Mouse (Mus musculus): ENCODE measurements around the gene Nudt5.
"Not testable (repeated sequence)": the region's sequence is repeated elsewhere in the genome, so short reads cannot be mapped to it uniquely, and the experiment has no call there.

The Nudt5 gene

DNA sequence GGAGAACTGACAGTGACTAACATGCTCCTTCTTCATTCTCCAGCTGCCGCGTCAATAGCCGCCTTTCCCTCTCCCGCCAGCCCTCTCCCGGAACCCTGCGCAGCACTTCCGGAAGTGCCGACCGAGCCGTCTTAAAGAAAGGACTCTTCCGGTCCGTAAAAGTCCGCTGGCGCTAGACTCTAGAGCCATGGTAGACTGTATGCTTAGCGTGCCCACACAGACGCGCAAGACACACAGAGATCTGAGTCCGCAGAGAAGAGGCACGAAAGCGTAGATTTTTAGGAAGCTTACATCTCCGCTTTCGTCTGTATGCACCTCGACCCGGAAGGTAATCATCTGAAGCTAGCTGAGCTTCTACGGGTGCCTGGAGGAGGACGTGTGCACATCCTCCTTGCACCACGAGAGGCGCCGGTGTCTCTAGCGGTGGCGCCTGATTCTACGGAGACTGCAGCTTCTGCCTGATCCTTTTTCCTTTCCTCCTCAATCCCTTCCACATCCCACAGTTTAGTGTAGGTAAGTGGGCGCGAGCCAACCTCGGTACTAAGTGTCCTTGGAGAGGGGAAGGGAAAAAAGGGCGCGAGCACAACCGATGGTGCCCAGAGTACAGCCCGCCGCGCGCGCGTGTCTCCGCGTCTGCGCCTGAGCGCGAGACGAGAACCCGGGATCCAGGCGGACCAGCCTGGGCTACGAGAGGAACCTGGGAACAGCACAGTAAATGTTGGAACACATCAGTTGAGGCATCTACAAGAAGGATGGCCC lies at the start of gene Nudt5, which contains the start of gene Cdc123:
TSS of gene Nudt5 (plus strand) at position 147 of the 759 bp plus-strand sequence.
TSS of gene Cdc123 (minus strand) at position 292 of the 759 bp plus-strand sequence.
- DNase-seq (ENCODE audit: low read depth) = peak; percentile 81

GRCm38 (mm10) chr2:5797816-5798672 lies 46.8 kb upstream of the Nudt5 start:
- DNase-seq (ENCODE audit: low read depth) = no peak

DNA sequence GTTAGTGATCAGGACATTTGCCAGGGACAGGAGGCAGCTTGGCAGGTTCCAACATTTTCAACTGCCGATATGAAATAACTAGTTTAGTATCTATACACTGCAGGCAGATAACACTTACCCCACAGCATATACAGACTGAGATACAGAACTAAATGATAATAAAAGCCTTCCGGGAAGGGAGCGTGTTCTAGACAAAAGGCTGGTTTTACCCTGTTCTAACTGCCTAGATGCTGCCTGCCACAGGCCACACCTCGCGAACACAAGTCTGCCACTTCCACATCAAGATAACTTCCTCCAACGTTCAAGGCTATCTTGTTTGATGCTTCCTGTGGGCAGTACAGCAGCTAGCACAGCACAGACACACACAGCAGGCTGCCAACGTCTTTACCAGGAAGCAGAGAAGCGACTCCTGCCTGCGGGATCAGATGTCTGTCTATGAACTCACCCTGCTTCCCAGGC lies 43.6 kb upstream of the Nudt5 start:
- DNase-seq (ENCODE audit: low read depth) = no peak

DNA sequence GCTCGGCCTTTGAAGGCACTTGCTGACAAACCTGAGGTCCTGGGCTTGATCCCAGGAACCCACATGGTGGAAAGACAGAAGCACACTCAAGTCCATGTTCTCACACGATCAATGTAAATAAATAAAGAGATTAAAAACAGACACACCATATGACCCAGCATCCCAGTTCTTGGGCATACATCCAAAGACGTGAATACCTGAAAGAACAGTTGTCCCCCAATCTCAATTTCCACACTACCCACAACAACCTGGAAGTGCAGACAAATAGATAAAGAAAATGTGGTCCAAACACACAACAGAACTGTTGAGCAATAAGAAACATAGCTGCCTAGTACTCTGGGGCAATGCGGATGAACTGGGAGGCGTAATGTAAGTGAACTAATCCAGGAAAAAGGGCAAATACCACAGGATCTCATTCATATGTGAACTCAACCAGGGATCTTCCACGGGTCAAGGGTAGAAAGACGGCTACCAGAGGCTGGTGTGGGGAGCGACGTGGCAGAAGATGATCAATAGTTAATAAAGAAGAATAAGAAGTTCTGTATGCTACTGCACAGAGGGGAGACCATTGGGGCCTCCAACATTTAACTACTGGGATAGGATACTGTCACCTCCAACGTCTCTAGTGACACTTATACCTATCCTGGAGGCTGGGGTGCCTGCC lies 42.8 kb upstream of the Nudt5 start:
- DNase-seq (ENCODE audit: low read depth) = no peak

GRCm38 (mm10) chr2:5804440-5805045 lies 40.3 kb upstream of the Nudt5 start:
- DNase-seq (ENCODE audit: low read depth) = no peak

GRCm38 (mm10) chr2:5805228-5805627 lies 39.6 kb upstream of the Nudt5 start:
- no peak for DNase-seq (ENCODE audit: low read depth)

DNA sequence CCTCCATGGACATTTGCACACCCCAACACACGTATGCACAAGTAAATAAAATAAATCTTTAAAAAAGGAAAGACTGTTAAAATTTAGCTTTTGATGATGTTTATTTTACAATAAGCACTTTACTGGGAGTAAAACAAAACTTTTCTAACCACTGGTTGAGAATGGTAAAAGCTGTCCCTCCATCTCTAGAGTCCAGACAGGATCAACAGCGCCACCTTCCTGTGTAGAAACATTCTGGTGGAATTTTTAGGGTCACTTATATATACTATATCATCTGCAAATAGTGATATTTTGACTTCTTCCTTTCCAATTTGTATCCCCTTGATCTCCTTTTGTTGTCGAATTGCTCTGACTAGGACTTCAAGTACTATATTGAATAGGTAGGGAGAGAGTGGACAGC lies 38.6 kb upstream of the Nudt5 start:
- DNase-seq (ENCODE audit: low read depth) = not testable (repeated sequence)

DNA sequence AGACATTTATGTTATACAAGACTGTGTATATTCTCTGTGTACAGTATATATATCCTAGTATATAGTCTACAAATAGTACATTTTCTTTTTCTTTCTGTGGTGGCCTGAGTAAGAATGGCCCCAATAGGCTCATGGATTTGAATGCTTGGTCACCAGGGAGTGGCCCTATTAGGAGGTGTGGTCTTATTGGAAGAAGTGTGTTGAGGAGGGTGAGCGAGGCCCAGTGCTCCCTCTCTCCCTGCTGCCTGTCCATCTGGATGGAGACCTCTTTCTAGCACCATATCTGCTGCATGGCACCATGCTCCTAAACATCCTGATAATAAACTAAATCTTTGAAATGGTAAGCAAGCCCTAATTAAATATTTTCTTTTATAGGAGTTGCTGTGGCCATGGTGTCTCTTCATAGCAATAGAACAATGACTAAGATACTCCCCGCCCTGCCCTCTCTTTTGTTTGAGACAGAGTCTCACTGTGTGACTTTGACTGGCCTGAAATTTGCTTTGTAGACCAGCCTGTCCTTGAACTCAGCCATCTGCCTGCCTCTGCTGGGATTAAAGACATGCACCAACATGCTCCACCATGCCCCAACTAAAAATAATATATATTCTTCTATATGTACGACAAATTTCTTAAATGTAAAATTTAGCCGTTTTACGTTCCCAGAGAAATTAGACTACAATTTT lies 34.6 kb upstream of the Nudt5 start:
- DNase-seq (ENCODE audit: low read depth) = no peak

DNA sequence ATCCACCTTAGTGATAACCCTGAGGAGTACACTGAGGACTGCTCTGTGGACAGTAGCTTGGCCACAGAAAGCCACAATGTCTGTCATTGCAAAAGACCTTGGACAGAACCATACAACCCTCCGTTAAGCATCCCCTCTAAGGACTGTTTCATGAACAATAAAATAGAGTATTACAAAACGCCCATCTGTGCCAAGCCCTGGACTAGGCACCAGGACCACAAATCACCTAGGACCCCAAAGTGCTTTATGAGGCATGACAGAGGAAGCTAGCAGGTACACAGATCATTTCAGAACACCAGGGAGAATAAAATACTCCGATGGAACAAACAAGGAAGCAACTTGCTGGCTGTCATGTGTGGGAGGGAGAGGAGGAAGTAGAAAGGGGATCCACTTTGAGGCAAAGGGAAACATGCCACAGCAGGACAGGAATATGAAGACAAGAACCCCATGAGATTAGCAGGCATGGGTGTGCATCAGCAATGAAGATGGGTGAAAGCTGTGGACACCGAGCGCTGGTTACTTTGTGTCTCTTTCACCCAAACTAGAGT lies 33.5 kb upstream of the Nudt5 start:
- DNase-seq (ENCODE audit: low read depth) = no peak

DNA sequence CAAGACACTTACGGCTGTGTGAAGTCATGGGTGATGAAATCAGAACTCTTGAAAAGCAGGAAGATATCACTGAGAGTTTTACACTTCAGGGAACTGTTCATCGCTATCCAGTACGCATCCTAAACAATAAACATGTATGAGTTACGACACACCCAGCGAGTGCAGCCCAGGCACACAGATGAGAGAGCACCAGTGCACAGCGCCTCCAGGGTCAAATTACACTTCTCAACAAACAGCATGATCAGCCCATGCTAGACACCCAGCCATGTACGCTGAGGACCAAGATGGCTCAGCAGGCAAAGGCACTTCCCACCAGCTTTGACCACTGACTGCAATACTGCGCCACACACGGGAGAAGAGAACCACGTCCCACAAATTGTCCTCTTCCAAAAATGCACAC lies 23.6 kb upstream of the Nudt5 start:
- DNase-seq (ENCODE audit: low read depth) = no peak

DNA sequence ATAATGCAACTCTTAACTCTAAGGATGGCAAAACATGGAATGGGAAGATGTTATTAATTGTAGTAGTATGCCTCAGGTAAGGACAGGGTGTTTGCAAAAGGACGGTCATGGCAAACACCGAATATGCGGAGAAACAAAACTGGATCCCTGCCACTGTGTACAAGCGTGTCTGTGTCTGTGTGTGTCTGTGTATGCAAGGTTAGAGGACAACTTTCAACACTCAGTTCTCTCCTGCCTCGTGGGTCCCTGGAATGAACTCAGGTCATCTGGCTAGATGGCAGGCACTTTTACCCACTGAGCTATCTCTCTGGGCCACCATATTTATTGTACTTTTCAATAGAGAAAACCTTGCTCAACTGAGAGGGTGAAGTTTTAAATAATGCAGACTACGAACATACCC lies 22.4 kb upstream of the Nudt5 start:
- no peak for DNase-seq (ENCODE audit: low read depth)

DNA sequence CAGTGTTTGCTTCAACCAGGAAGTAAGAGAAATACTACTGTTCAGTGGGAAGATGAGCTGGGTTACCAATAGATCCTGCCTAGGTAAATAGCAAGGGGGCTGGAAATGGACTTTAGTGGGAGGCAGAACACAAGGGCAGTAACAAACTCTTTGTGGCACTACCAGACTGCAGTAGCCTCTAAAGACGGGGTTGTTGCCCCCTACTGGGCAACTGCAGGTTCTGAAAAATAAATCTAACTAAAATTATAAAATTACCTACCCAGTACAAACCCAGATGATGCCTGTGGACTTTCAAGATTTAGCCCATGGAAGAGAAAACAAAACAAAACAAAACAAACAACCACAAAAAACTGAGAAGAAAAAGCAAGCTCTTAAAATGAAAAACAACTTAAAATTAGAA lies 20.6 kb upstream of the Nudt5 start:
- DNase-seq (ENCODE audit: low read depth) = no peak

DNA sequence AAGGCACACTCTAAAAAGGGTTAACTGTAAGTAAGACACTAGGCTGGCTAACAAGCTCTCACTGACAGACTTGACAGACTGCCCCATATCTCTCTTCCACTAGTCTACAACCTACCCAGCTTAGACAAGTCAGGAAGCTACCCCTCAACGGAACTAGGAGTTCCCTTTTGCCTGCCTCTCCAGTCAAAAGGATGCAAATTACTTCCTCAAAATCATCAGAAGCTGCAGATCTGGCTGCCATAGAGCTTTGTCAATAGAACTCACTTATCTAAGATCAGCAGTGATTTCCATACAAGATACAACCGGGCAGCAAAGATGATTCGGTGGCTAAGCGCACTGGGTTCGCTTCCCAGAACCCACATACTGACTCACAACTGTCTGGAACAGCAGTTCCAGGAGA lies 20.1 kb upstream of the Nudt5 start:
- DNase-seq (ENCODE audit: low read depth) = no peak

DNA sequence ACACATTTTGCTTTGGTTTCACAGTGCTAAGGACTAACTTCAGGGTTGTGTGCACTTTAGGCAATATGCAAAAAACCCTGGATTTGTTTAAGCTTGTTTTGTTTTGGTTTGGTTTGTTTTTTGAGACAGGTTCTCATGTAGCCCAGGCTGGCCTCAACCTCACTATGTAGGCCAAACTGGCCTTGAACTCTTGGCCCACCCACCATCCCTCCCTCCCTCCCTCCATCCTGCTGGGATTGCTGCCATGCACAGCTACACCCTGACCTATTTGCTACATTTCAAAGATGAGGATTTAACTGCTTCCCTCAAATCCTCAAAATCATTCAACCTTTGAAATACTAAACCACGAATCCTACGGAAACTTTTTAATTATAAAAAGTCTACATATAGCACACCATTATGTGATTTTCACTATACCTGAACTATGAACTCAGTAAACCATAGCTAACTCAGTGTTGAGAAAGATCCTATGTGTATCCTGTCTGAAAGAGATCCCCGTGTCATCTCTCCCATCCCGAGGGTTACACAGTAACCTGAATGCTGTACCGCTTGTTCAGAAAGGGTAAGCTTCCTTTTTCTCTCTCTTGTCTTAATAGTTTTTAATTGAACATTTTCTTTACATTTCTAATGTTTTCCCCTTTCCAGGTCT lies 19.4 kb upstream of the Nudt5 start:
- no peak for DNase-seq (ENCODE audit: low read depth)

- DNase-seq (ENCODE audit: low read depth) = no peak
Observed at GRCm38 (mm10) chr2:5840815-5841214, 4.0 kb upstream of the Nudt5 start.

GRCm38 (mm10) chr2:5844181-5844872 lies 492 bp upstream of the Nudt5 start:
- DNase-seq (ENCODE audit: low read depth) = no peak

GRCm38 (mm10) chr2:5845826-5846225 lies 1.0 kb downstream of the Nudt5 start:
- no peak for DNase-seq (ENCODE audit: low read depth)

DNA sequence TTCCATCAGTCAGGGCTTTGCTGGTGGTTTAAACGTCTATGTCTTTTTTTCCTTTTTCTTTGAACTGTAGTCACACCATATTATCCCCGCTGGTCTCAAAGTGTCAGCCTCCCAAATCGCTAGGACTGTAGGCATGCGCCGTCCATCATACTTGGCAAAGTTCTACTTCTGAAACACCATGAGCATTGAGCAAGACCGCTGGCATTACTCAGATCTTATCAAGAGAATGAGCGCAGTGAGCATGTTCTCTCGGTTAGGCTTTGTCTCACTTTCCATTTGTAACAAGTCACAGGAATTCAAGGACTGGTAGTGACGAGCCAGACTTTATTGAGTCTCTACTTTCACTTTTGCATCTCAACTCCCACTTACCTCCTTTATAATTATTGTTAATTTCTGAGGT lies 6.3 kb downstream of the Nudt5 start:
- no peak for DNase-seq (ENCODE audit: low read depth)

GRCm38 (mm10) chr2:5851866-5852265 lies 7.0 kb downstream of the Nudt5 start:
- DNase-seq (ENCODE audit: low read depth) = no peak

DNA sequence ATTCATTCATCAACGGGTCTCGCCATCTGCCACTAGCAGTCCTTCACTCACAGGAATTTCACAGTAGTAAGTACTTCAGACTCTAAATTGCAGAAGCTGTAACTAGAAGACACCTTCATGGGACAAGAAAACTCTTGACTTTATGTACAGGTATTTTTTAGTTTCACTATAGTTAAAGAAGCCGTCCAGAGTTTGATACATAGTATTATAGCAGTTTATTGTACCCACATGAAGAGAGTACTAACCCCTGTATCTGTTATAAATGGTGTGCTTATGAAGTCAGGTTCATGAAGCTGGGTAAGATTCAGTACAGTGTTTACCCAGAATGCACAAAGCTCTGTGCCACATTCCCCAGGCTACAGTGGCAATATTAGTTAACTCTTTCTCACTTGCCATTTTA lies 18.0 kb downstream of the Nudt5 start, which contains the start of gene Gm13199:
TSS of gene Gm13199 (minus strand) at position 101 of the 400 bp plus-strand sequence.
- DNase-seq (ENCODE audit: low read depth) = no peak
